Mouse (Mus musculus): Measurements from ENCODE around the gene Tmem91.

GRCm38 (mm10) chr7:25702350-25702749, 27.4 kb upstream of the Tmem91 start:
- no peak for TF ChIP-seq CTCF (IDR thresholded peaks at IDR 0.05; ENCODE audit: control insufficient read depth, insufficient read depth, insufficient read length)
- TF ChIP-seq USF1 (IDR thresholded peaks at IDR 0.05; ENCODE audit: low read depth): no peak
- no peak for TF ChIP-seq MAX (IDR thresholded peaks at IDR 0.05)
- TF ChIP-seq CEBPB (IDR thresholded peaks at IDR 0.05; ENCODE audit: low read depth): no peak
- TF ChIP-seq MYOG (IDR thresholded peaks at IDR 0.05; ENCODE audit: control insufficient read depth, extremely low read depth, insufficient read length): no peak
- TF ChIP-seq MYOD1 (IDR thresholded peaks at IDR 0.05; ENCODE audit: control insufficient read depth, insufficient read length, low read depth): no peak
- no peak for TF ChIP-seq FOSL1 (IDR thresholded peaks at IDR 0.05; ENCODE audit: insufficient read depth, low read length, poor library complexity, severe bottlenecking)
